Mouse (Mus musculus) liver, adult 2 months (tissue): ENCODE results near the gene Meiob. TPM values are rescaled to one million over a fixed set of nuclear protein-coding genes. Genes with fewer than 3 reads are reported as not detected.

Experiments
- DNase-seq: peaks from one replicate; pipeline ENCODE4 v3.0.0-alpha.2; 2011; ENCODE audit warnings: low read depth, low spot score; ENCODE audit errors: extremely low read depth
- H3K27ac ChIP-seq: fragments of 200-500 bp; replicated peaks from 2 replicates; pipeline ENCODE4 v1.5.1; 2012; ENCODE audit warnings: low read depth, mild to moderate bottlenecking, control low read depth, inconsistent platforms, low read length; ENCODE audit not compliant: insufficient read depth
- H3K27me3 ChIP-seq: fragments of 200-500 bp; 2 replicates; pipeline ENCODE4 v1.6.1; 2012; ENCODE audit warnings: mild to moderate bottlenecking, moderate library complexity, low read length, inconsistent platforms; ENCODE audit not compliant: control insufficient read depth, insufficient read depth
- H3K36me3 ChIP-seq: fragments of 200-500 bp; 2 replicates; pipeline ENCODE4 v1.6.1; 2012; ENCODE audit warnings: low read length, inconsistent platforms; ENCODE audit not compliant: control insufficient read depth, insufficient read depth
- H3K4me1 ChIP-seq: fragments of 200-500 bp; 2 replicates; pipeline ENCODE4 v1.6.1; 2011; ENCODE audit warnings: low read length; ENCODE audit not compliant: control insufficient read depth, insufficient read depth
- H3K4me3 ChIP-seq: fragments of 200-500 bp; 2 replicates; pipeline ENCODE4 v1.5.1; 2011; ENCODE audit warnings: low read depth, mild to moderate bottlenecking, control low read depth, low read length, moderate library complexity; ENCODE audit not compliant: insufficient read depth
- H3K79me2 ChIP-seq: fragments of 200-500 bp; 2 replicates; pipeline ENCODE4 v1.6.1; 2012; ENCODE audit warnings: inconsistent platforms, mild to moderate bottlenecking, low read length, moderate library complexity; ENCODE audit not compliant: control insufficient read depth, insufficient read depth
- H3K9ac ChIP-seq: fragments of 200-500 bp; 2 replicates; pipeline ENCODE4 v1.6.1; 2012; ENCODE audit warnings: low read depth, mild to moderate bottlenecking, control low read depth, inconsistent platforms, low read length
- CTCF ChIP-seq: fragments of 200-500 bp; IDR thresholded peaks from 2 replicates; pipeline ENCODE4 v1.5.1; 2011; ENCODE audit warnings: low read depth, low read length, control low read depth
- POLR2A ChIP-seq: fragments of 200-500 bp; IDR thresholded peaks from 2 replicates; pipeline ENCODE4 v1.6.1; 2011; ENCODE audit warnings: low read length, control low read depth; ENCODE audit not compliant: insufficient read depth; ENCODE audit errors: extremely low read depth
- WGBS: fragments of 180-500 bp; shearing (Covaris S2); methylation state at CpG from one replicate; pipeline ENCODE4 v1.1.7; 2018; 5-methylcytosine and 5-hydroxymethylcytosine counted together
- polyA plus RNA-seq: library from polyadenylated mRNA; depleted of rRNA; stranded (reverse); fragments of >200 nt; gene quantifications from 2 replicates; pipeline ENCODE4 v1.2.3, GENCODE M21; 2012; rRNA removed
- total RNA-seq: library from RNA; depleted of rRNA; stranded (reverse); fragments of >200 nt; gene quantifications from 2 replicates; pipeline ENCODE4 v1.2.3, GENCODE M21; 2014; rRNA removed

The Meiob gene
- total and polyA plus RNA-seq, 2 experiments, result 0.59 to 6.7 TPM

DNA sequence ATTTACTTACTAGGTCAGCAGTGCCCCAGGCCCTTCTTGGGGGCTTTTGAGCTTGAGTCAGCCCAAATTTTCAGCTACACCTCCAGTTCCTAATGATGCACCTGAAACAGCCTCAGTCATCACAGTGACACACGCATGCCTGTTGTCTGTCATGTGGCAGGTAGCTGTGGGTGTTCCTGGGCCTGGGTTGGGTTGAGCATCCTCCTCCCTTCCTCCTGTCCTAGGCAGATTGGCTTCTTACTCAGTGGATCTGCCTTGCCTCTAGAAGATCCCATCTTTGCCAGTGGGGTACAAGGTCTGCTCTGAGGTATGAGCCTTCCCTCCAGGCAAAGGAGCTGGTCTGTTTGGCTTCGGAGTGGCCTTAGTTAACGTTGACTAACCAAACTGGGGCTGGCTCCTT is 84.8 kb downstream of the Meiob start:
- H3K27ac ChIP-seq, result no peak overlapping the region
- 77% methylated on average over 3 of the region's 3 CpGs for WGBS
- H3K4me1 ChIP-seq, result peaks cover 24% of the 10 kb centered on the region

More for the DNA sequence above, 84.8 kb downstream of the Meiob start:
- no peaks in the 10 kb centered on the region for H3K27me3 ChIP-seq
- peaks cover 3% of the 10 kb centered on the region; the same call in 1 of the 2 replicates for H3K36me3 ChIP-seq
- no peak for DNase-seq
- H3K4me3 ChIP-seq, result no peak overlapping the region
- H3K79me2 ChIP-seq, result peaks cover 15% of the 10 kb centered on the region; the same call in 1 of the 2 replicates
- H3K9ac ChIP-seq, result no peak overlapping the region
- TF ChIP-seq POLR2A (no peak), CTCF (no peak)

Other genes with a start within 250 kb of the Meiob start
- 19.5 and 27.9 TPM in 2 replicates for gene Tsc2, start 171.7 kb upstream of the Meiob start, total RNA-seq
- 63.4 and 79.3 TPM in 2 replicates for gene Tsc2, start 171.7 kb upstream of the Meiob start, polyA plus RNA-seq
- gene Nthl1, start 171.6 kb upstream of the Meiob start, total RNA-seq, result 8.1 and 9.7 TPM in 2 replicates
- gene Nthl1, start 171.6 kb upstream of the Meiob start, polyA plus RNA-seq, result 11.3 and 11.5 TPM in 2 replicates
- 8.8 and 13.6 TPM in 2 replicates for gene Slc9a3r2, start 154.0 kb upstream of the Meiob start, total RNA-seq
- 24.9 and 31.5 TPM in 2 replicates for gene Slc9a3r2, start 154.0 kb upstream of the Meiob start, polyA plus RNA-seq
- not detected in 2 replicates for gene Npw, start 145.8 kb upstream of the Meiob start, total RNA-seq
- gene Npw, start 145.8 kb upstream of the Meiob start, polyA plus RNA-seq, result not detected in 2 replicates
- 11.1 and 16.0 TPM in 2 replicates for gene Zfp598, start 134.6 kb upstream of the Meiob start, total RNA-seq
- 67.8 and 106 TPM in 2 replicates for gene Zfp598, start 134.6 kb upstream of the Meiob start, polyA plus RNA-seq
- gene Syngr3, start 114.3 kb upstream of the Meiob start, total RNA-seq, result 0.09 and 0.13 TPM in 2 replicates
- 0.10 TPM in 2 replicates for gene Syngr3, start 114.3 kb upstream of the Meiob start, polyA plus RNA-seq
- 32.6 and 38.2 TPM in 2 replicates for gene Gfer, start 108.1 kb upstream of the Meiob start, total RNA-seq
- gene Gfer, start 108.1 kb upstream of the Meiob start, polyA plus RNA-seq, result 49.8 and 51.9 TPM in 2 replicates
- 0.37 and 0.40 TPM in 2 replicates for gene Noxo1, start 108.1 kb upstream of the Meiob start, total RNA-seq
- gene Noxo1, start 108.1 kb upstream of the Meiob start, polyA plus RNA-seq, result 2.7 TPM in 2 replicates
- gene Tbl3, start 96.6 kb upstream of the Meiob start, total RNA-seq, result 14.2 and 17.8 TPM in 2 replicates
- 29.4 and 37.9 TPM in 2 replicates for gene Tbl3, start 96.6 kb upstream of the Meiob start, polyA plus RNA-seq
- not detected in 2 replicates for gene Rnf151, start 86.2 kb upstream of the Meiob start, total RNA-seq
- 0.19 TPM in 1 of 2 replicates, not detected in the other for gene Rnf151, start 86.2 kb upstream of the Meiob start, polyA plus RNA-seq
- 802 and 1,081 TPM in 2 replicates for gene Rps2, start 86.2 kb upstream of the Meiob start, total RNA-seq
- 2,199 and 2,424 TPM in 2 replicates for gene Rps2, start 86.2 kb upstream of the Meiob start, polyA plus RNA-seq
- 290 TPM in 2 replicates for gene Ndufb10, start 79.8 kb upstream of the Meiob start, total RNA-seq
- 265 and 300 TPM in 2 replicates for gene Ndufb10, start 79.8 kb upstream of the Meiob start, polyA plus RNA-seq
- 0.46 TPM in 1 of 2 replicates, not detected in the other for gene Rpl3l, start 76.5 kb upstream of the Meiob start, total RNA-seq
- gene Rpl3l, start 76.5 kb upstream of the Meiob start, polyA plus RNA-seq, result not detected in 2 replicates
- 184 and 192 TPM in 2 replicates for gene Msrb1, start 67.6 kb upstream of the Meiob start, total RNA-seq
- gene Msrb1, start 67.6 kb upstream of the Meiob start, polyA plus RNA-seq, result 447 and 506 TPM in 2 replicates
- 0.74 and 1.2 TPM in 2 replicates for gene Hs3st6, start 51.3 kb upstream of the Meiob start, total RNA-seq
- 2.3 and 3.9 TPM in 2 replicates for gene Hs3st6, start 51.3 kb upstream of the Meiob start, polyA plus RNA-seq
- gene Hagh, start 35.9 kb downstream of the Meiob start, total RNA-seq, result 855 and 1,003 TPM in 2 replicates
- gene Hagh, start 35.9 kb downstream of the Meiob start, polyA plus RNA-seq, result 900 and 1,325 TPM in 2 replicates
- gene Fahd1, start 46.1 kb downstream of the Meiob start, total RNA-seq, result 49.5 and 61.3 TPM in 2 replicates
- 55.7 and 61.8 TPM in 2 replicates for gene Fahd1, start 46.1 kb downstream of the Meiob start, polyA plus RNA-seq
- 112 and 127 TPM in 2 replicates for gene Igfals, start 61.7 kb downstream of the Meiob start, total RNA-seq
- gene Igfals, start 61.7 kb downstream of the Meiob start, polyA plus RNA-seq, result 369 and 402 TPM in 2 replicates
- gene Nubp2, start 82.1 kb downstream of the Meiob start, total RNA-seq, result 16.2 and 24.7 TPM in 2 replicates
- 30.2 and 33.0 TPM in 2 replicates for gene Nubp2, start 82.1 kb downstream of the Meiob start, polyA plus RNA-seq
- gene Spsb3, start 82.4 kb downstream of the Meiob start, total RNA-seq, result 8.7 and 14.8 TPM in 2 replicates
- gene Spsb3, start 82.4 kb downstream of the Meiob start, polyA plus RNA-seq, result 37.5 and 42.4 TPM in 2 replicates
- gene Eme2, start 90.8 kb downstream of the Meiob start, total RNA-seq, result 19.5 and 20.5 TPM in 2 replicates
- gene Eme2, start 90.8 kb downstream of the Meiob start, polyA plus RNA-seq, result 21.0 and 31.2 TPM in 2 replicates
- 47.5 and 53.7 TPM in 2 replicates for gene Mrps34, start 90.8 kb downstream of the Meiob start, total RNA-seq
- gene Mrps34, start 90.8 kb downstream of the Meiob start, polyA plus RNA-seq, result 124 and 149 TPM in 2 replicates
- gene Nme3, start 92.2 kb downstream of the Meiob start, total RNA-seq, result 46.6 and 49.1 TPM in 2 replicates
- 69.7 and 72.3 TPM in 2 replicates for gene Nme3, start 92.2 kb downstream of the Meiob start, polyA plus RNA-seq
- gene Mapk8ip3, start 132.7 kb downstream of the Meiob start, total RNA-seq, result 11.7 and 16.1 TPM in 2 replicates
- gene Mapk8ip3, start 132.7 kb downstream of the Meiob start, polyA plus RNA-seq, result 23.2 and 51.4 TPM in 2 replicates
- gene Jpt2, start 156.4 kb downstream of the Meiob start, total RNA-seq, result 29.0 and 34.3 TPM in 2 replicates
- 12.1 and 12.2 TPM in 2 replicates for gene Jpt2, start 156.4 kb downstream of the Meiob start, polyA plus RNA-seq
- gene Cramp1l, start 211.5 kb downstream of the Meiob start, total RNA-seq, result 2.7 and 2.9 TPM in 2 replicates
- 4.2 and 6.5 TPM in 2 replicates for gene Cramp1l, start 211.5 kb downstream of the Meiob start, polyA plus RNA-seq
- gene Ift140, start 211.8 kb downstream of the Meiob start, total RNA-seq, result 4.6 and 5.4 TPM in 2 replicates
- gene Ift140, start 211.8 kb downstream of the Meiob start, polyA plus RNA-seq, result 3.4 and 3.6 TPM in 2 replicates